Mouse (Mus musculus) forebrain, embryonic 11.5 days (tissue): ENCODE measurements around the gene 3110040M04Rik. TPM values are rescaled to one million over a fixed set of nuclear protein-coding genes. Genes with fewer than 3 reads are reported as not detected.

Experiments
- ATAC-seq: fragments of 200-750 bp; cut with Nextera tagmentation; replicated peaks from 2 replicates; pipeline ENCODE4 v1.8.0; 2017; ENCODE audit warnings: moderate TSS enrichment; ENCODE audit not compliant: low FRiP score
- DNase-seq: peaks from one replicate; pipeline ENCODE4 v3.0.0-alpha.2; 2017; ENCODE audit warnings: low spot score
- H3K27ac ChIP-seq: fragments of 300-500 bp; sonication (generic); 2 replicates; pipeline ENCODE4 v1.5.1; 2014; ENCODE audit warnings: low read depth, low read length
- H3K27me3 ChIP-seq: fragments of 300-500 bp; sonication (generic); 2 replicates; pipeline ENCODE4 v1.6.1; 2014; ENCODE audit warnings: mild to moderate bottlenecking, low read length, mixed read lengths; ENCODE audit not compliant: control insufficient read depth, insufficient read depth
- H3K36me3 ChIP-seq: fragments of 300-500 bp; sonication (generic); 2 replicates; pipeline ENCODE4 v1.6.1; 2014; ENCODE audit warnings: mild to moderate bottlenecking, low read length, moderate library complexity, mixed read lengths; ENCODE audit not compliant: control insufficient read depth, insufficient read depth
- H3K4me1 ChIP-seq: fragments of 300-500 bp; sonication (generic); replicated peaks from 2 replicates; pipeline ENCODE4 v1.6.1; 2014; ENCODE audit warnings: low read length, mixed read lengths; ENCODE audit not compliant: control insufficient read depth, insufficient read depth
- H3K4me2 ChIP-seq: fragments of 300-500 bp; sonication (generic); 2 replicates; pipeline ENCODE4 v1.6.1; 2014; ENCODE audit warnings: low read depth, mild to moderate bottlenecking, low read length, moderate library complexity, mixed read lengths; ENCODE audit not compliant: severe bottlenecking
- H3K4me3 ChIP-seq: fragments of 300-500 bp; sonication (generic); 2 replicates; pipeline ENCODE4 v1.5.1; 2014; ENCODE audit warnings: low read depth, low read length
- H3K9ac ChIP-seq: fragments of 300-500 bp; sonication (generic); 2 replicates; pipeline ENCODE4 v1.6.1; 2014; ENCODE audit warnings: low read length
- H3K9me3 ChIP-seq: fragments of 300-500 bp; sonication (generic); 2 replicates; pipeline ENCODE4 v1.6.1; 2016; ENCODE audit warnings: low read length, mixed read lengths; ENCODE audit not compliant: control insufficient read depth
- WGBS: fragments of 180-500 bp; shearing (Covaris S2); extraction: QIAGEN DNeasy Blood & Tissue Kit; methylation state at CpG from one replicate; pipeline ENCODE4 v1.1.7; 2014; 5-methylcytosine and 5-hydroxymethylcytosine counted together
- polyA plus RNA-seq: library from polyadenylated mRNA; unstranded; fragments of >200 nt; fragmentation: Nextera tagmentation; extraction: Ambion mirVana; gene quantifications from 2 replicates; pipeline ENCODE4 v1.2.1, GENCODE M21; 2014

The 3110040M04Rik gene
- polyA plus RNA-seq, 1 experiment from 2014 or later = not detected

DNA sequence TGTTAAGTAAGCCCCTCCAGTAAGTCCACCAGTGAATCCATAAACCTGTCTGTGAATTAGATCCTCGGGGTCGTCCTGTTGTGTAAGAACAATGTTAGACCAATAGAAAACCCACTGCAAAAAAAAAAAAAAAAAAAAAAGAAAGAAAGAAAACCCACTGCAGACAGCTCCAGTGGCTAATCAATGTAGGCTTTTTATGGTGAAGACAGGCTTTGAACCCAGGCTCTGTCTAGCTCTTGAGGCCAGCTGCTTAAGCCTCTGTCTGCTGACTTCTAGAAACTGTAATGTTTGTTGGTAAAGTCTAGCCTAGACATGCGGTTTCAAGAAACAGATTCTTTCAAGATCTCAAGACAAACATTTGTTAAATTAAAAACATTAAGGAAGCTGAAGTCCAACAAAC is 46.2 kb downstream of the 3110040M04Rik start:
- WGBS = 84% methylated on average over 3 of the region's 3 CpGs
- ATAC-seq = no peak
- no peak overlapping the region for H3K4me2 ChIP-seq

DNA sequence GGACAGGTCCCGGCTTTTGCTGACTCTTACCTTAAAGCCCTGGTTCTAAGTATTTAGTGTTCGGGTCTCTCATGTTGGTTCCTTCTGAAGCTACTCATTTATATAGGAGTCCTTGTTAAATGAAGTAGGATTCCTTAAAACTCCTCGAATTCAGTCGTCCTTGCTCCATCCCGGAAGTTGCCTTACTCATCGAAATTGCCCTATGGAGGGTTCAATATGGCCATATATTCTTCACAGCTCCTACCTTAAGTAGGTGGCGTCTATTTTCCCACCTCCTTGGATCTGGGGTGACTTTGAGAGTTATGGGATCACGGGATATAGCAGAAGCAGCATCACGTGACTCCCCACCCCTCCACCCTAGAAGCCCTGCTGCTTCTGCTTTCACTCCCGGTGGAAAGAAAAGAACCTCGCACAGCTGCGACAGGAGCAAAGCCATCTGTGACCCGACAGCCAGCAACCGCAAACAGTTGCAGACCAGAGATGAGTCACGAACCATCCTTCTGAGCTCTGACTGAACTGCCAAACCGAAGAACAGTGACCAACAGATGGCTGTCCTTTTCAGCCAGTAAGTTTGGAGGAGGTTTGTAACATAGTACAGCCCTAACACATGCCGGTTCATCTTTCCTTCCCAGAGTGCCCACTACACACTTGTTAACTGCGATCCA is 46.7 kb downstream of the 3110040M04Rik start:
- H3K4me1 ChIP-seq = 0 out of 2 replicates have a peak, but pooled peaks cover 2% of the 10 kb centered on the region
- no peak for DNase-seq
- no peak for ATAC-seq
- 71% methylated on average over 18 of the region's 18 CpGs for WGBS
- H3K4me3 ChIP-seq = no peak overlapping the region
- H3K27me3 ChIP-seq = no peaks in the 10 kb centered on the region
- no peaks in the 10 kb centered on the region for H3K9me3 ChIP-seq
- H3K4me2 ChIP-seq = no peak overlapping the region
- no peaks in the 10 kb centered on the region for H3K36me3 ChIP-seq
- H3K9ac ChIP-seq = no peak overlapping the region
- no peak overlapping the region for H3K27ac ChIP-seq

More for the DNA sequence above, 46.2 kb downstream of the 3110040M04Rik start:
- Histone ChIP-seq H3K4me1 (0 out of 2 replicates have a peak, but pooled peaks cover 2% of the 10 kb centered on the region), H3K9ac (no peak overlapping the region), H3K27me3 (no peaks in the 10 kb centered on the region), H3K27ac (no peak overlapping the region), H3K4me3 (no peak overlapping the region), H3K9me3 (no peaks in the 10 kb centered on the region), H3K36me3 (no peaks in the 10 kb centered on the region)
- DNase-seq = no peak

DNA sequence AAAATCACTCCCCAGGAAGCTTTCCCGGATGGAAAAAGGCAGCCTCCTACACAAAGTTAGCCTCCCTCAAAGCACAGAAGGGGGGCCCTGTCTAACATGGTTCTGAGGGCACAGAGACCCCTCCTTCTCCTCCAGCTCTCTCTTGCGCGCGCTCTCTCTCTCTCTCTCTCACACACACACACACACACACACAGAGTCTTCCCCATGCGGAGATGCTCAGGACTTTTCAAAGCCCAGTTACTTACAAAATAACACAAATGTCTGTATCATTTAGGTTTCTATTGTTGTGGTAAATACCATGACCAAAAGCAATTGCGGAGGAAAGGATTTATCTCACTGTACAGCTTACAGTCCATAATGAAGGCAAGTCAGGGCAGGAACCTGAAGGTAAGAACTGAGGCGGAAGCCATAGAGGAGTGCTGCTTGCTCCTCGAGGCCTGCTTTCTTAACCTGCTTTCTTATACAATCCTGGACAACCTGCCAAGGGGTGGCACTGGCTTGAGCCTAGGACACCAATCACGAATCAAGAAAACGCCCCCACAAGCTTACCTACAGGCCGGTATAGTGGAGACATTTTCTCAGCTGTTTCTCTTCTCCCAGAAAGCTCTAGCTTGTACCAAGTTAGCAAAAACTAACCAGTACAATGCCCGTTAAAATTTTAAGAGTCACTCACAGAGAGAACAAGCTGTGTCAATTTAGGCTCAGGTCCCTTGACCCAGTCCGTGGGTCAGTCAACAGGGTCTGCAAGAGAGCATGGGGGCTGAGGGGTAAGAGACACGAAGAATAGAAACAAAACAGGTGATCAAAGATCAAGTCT is 47.5 kb downstream of the 3110040M04Rik start:
- Histone ChIP-seq H3K36me3 (no peaks in the 10 kb centered on the region), H3K9me3 (no peaks in the 10 kb centered on the region), H3K27me3 (no peaks in the 10 kb centered on the region), H3K27ac (no peak overlapping the region), H3K4me2 (no peak overlapping the region), H3K4me1 (0 out of 2 replicates have a peak, but pooled peaks cover 2% of the 10 kb centered on the region), H3K4me3 (no peak overlapping the region), H3K9ac (no peak overlapping the region)
- DNase-seq = no peak
- ATAC-seq = no peak
- 85% methylated on average over 14 of the region's 14 CpGs for WGBS

Other genes with a start within 250 kb of the 3110040M04Rik start
- 10.1 and 12.1 TPM in 2 replicates for gene Hmcn1, start 210.7 kb upstream of the 3110040M04Rik start, polyA plus RNA-seq
- 0.87 and 1.00 TPM in 2 replicates for gene Gm47985, start 21.6 kb upstream of the 3110040M04Rik start, polyA plus RNA-seq
- gene Gm8947, start 11.7 kb upstream of the 3110040M04Rik start, polyA plus RNA-seq = 0.16 and 0.19 TPM in 2 replicates
- not detected in 2 replicates for gene Gm47995, start 5.7 kb upstream of the 3110040M04Rik start, polyA plus RNA-seq
- not detected in 2 replicates for gene Gm47996, start 6.0 kb downstream of the 3110040M04Rik start, polyA plus RNA-seq
- gene Ivns1abp, start 140.4 kb downstream of the 3110040M04Rik start, polyA plus RNA-seq = 468 and 472 TPM in 2 replicates
- 22.6 and 24.6 TPM in 2 replicates for gene Swt1, start 224.3 kb downstream of the 3110040M04Rik start, polyA plus RNA-seq
- 57.8 and 61.9 TPM in 2 replicates for gene Trmt1l, start 224.4 kb downstream of the 3110040M04Rik start, polyA plus RNA-seq